Mouse (Mus musculus) thymus, postnatal 10 days (tissue): ENCODE data around the gene Gm2012.
"Not testable (repeated sequence)": the region's sequence is repeated elsewhere in the genome, so short reads cannot be mapped to it uniquely, and the experiment has no call there.

Source experiments
- DNase-seq, 2 experiments: peaks; one replicate each; pipeline ENCODE4 v3.0.0; 2021; ENCODE audit warnings: low spot score in 2 of 2

Gm2012 gene

GRCm38 (mm10) chrX:26231255-26231654 lies at the start of gene Gm2012:
Gene Gm2012 (minus strand): TSS chrX:26231355.
- DNase-seq: not testable (repeated sequence)

GRCm38 (mm10) chrX:26159146-26159545 lies 72.0 kb downstream of the Gm2012 start:
- DNase-seq: peak in 1 of 2 experiments; percentile 1
